Mouse (Mus musculus): ENCODE data around the gene Amh.

- TF ChIP-seq TAL1 (IDR thresholded peaks at IDR 0.05; ENCODE audit: low read length) (no peak), GATA1 (IDR thresholded peaks at IDR 0.05; ENCODE audit: low read length) (no peak)
Measured at GRCm38 (mm10) chr10:80835617-80836016, 30.6 kb downstream of the Amh start.

Measured in erythroblast, embryonic 14.5 days (primary cell).